Mouse (Mus musculus): ENCODE data around the gene Tbc1d9.

DNA sequence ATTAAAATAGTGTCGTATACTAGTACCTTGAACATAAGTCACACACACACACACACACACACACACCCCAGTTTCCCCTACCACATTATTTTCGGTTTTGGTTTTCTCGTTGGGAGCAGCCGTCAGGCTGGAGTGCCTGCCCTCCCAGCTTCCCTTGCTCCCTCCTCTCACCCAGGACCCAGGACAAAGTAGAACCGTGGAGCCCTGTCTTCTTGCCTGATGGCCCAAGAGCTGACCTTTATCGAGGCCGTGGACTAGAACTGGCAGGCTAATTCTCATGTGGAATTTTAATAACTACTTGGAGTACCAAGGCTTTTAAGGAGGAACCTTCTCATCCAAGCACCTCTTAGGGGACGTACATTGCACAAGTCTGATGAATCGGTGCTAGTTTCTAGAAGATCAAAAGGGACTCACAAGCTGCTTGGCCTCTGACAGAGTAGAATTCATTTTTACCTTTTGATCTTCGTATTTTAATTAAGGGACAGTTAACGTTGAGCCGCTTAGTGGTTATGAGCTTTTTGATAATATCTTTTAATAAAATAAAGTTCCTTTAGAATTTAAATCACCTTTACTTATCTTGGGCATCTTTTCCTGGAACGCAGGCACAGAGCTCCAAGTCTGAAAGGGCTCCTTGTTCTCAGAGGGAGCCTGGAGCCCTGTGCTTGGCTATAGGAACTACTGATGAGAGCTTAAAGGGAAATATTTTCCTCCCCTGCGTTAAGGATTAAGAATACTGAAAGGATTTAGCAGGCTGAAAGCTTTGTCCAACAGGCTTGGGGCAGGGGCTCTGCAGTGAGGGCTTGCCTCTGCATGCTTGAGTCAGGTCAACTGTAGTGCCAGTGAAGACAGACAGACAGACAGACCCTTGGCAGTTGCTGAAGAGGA lies 86.5 kb downstream of the Tbc1d9 start:
- TF ChIP-seq GATA1 (IDR thresholded peaks at IDR 0.05; ENCODE audit: borderline replicate concordance, low read length) = no peak
- TF ChIP-seq FLI1 (IDR thresholded peaks at IDR 0.05; ENCODE audit: low read length) = no peak

Data from megakaryocyte, embryonic 14.5 days (primary cell).